Mouse (Mus musculus) kidney, postnatal 4 days (tissue): ENCODE measurements around the gene Chd2.
A peak's percentile ranks its signal among the peaks of the same experiment; 100 is the strongest.

ENCODE experiments used
- DNase-seq, 2 experiments: peaks; one replicate each; pipeline ENCODE4 v3.0.0; 2021; ENCODE audit warnings: mixed read lengths in 2 of 2

Chd2 gene

DNA sequence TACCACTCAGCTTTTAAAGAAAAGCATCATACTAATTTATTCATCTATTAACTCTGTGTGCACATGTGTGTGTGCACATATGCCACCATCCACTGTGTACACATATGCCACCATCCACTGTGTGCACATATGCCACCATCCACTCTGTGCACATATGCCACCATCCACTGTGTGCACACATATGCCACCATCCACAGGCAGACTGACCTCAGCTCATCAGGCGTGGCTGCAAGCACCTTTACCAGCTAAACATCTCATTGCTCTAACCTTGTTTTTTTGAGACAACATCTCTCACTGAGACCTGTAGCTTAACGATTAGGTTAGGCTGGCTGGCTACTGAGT is 107.3 kb downstream of the Chd2 start:
- DNase-seq, result no peak

DNA sequence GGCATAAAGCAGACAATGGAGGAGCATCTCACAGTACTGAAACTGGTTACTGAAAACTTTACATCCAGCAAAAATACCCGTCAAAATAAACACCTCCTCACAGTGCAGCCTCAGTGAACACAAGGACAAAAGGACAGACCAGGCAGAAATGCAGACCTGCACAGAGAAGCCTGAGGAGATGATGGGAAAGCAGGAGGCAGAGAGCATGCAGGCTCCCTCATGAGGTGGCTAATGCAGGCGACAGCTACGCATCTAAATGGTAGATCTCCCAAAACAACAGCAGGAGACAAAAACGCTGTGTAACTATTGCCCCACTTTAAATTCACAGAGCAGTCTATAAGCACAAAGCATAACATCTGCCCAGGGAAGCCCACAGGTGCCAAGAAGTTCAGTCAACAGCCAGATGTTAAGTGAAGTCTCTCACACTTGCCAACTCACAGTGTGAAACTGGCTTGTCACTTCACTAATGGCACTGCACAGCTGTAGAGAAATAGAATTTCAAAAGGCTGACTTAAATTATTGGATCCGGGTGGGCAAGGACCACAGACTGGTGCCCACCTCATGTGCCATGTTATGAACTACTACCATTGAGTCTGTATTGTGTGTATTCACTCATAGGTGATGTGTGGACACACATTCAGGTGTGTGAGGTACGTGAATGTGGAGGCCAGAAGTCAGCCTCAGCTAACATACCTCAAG is 107.8 kb downstream of the Chd2 start:
- no peak for DNase-seq

DNA sequence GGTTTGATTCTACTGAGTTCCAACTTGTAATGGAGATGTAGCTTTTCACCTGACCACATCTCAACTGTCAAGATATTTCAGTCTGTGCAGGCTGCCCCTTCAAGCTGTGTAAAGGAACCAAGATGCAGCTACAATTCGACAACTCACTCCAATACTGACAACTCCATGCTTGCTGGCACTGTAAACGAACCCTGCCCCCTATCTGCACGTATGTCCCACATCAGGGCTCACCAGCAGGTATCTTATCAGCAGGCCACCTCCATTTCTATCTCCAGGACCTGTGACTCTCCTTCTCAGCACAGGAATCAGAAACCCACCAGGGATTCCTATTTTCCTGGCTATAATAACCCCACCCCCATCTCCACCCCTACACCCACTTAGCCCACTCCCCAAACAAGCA is 113.1 kb downstream of the Chd2 start:
- DNase-seq, result no peak

DNA sequence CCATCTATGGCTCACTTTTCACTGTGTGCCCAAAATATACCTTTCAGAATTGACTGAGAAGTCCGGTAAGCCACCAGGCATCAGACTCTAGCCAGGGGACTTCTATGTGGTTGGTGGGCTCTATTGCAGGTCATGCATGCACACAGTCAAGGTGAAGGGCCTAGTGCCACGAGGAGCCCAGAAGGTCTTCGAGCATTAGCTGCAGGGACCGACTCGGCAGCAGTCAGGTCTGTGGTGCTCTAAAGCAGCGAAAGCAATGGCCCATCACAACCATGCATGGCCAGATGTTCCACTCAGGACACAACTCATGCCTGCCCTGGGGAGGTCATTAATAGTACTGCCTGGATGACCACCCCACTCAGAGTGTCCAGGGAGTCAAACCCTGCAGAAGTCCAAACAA is 113.8 kb downstream of the Chd2 start:
- no peak for DNase-seq

DNA sequence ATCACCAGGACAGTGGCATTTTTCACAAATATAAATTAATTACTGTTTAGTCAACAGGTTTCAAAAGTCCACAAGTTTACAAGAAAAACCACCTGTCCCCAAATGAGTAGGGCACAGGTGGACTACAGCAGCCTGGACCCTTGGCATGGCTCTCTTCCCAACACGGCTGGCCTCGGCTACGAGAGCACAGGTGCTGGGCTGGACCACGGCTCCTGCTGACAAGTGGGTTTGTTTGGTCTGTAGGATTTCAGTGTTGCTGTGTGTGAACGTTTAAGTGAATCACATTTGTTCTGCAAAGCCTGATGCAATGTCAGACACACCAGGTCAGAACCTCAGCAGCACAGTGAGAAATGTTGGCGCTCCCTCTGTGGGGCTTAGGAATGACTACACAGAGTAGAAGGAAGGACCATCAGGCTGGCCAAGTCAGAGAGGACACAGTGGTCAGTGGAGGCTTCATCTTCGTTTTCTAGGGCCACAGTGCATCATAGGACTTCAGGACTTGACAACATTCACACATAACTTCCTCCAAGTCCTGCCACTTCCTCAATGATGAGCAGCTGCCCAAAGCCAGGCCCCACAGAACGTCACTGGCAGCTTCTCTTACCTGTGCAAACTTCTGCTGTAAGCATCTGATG is 114.8 kb downstream of the Chd2 start:
- DNase-seq, result no peak

DNA sequence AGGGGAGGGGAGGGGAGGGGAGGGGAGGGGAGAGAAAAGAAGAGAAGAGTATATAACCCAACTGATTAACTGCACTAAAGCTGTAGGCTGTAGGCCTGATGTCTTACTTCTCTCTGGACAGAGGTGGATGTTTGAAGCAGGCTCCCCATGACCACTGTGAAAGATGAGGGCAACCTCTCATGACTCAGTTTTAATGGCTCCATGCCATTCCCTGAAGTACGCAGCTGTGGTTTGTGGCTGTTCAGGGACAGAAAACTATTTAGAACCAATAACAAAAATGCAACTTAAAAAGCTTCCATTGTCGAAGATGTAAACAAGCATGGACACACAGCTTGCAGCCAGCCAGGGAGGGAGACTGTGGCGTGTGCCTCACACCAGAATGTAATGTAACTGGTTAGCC is 115.4 kb downstream of the Chd2 start:
- DNase-seq, result no peak

DNA sequence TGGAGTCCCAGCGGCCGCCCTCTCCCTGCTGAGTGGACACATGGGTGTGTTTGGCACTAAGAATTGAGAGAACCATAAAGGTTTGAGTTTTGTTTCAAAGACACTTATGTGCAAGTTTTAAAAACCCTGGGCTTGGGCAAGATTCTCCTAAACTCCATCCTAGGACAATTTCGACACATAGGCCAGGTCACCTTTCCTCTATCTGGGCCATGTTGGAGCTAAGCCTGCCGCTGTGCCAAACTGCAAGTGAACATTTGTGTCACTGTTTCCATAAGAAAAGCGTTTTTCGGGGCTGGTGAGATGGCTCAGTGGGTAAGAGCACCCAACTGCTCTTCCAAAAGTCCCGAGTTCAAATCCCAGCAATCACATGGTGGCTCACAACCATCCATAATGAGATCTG is 116.2 kb downstream of the Chd2 start:
- DNase-seq, result no peak

DNA sequence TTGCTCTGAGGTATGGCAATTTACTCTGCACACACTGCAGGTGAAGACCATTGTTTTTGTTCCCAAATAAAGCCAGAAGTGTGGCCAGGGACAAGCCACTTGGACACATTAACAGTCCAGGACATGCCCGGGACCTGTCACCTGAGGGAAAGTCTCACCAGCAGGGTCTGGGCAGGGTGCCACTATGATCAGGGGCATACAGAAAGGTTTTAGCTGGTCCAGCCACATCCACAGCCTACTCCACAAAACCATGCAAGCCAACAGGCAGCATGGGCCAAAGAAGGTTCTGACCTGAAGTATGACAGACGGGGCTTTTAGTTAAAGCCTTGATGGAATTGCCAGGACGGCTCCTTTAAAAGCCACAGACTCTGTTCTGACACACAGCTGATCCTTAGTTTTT is 116.9 kb downstream of the Chd2 start:
- DNase-seq, result peak; percentile 31 to 43

DNA sequence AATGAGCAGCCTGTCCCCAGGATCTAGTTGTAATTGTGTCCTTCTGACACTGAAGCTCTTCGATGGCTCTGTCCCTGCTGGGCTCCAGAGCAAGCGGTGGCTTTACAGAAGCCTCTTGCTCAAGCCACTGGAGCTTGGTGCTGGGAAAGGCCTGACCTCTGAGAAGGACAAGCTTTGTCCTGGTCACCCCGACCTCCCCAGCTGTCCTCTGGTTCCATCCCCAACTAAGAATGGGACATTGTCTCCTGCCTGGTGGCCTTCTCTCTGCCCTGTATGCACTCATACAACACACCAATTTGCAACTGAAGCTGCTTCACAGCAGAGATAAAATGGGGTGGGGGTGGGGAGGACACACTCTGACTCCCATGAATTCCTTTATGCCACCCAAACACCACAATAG is 117.4 kb downstream of the Chd2 start:
- DNase-seq, result no peak

DNA sequence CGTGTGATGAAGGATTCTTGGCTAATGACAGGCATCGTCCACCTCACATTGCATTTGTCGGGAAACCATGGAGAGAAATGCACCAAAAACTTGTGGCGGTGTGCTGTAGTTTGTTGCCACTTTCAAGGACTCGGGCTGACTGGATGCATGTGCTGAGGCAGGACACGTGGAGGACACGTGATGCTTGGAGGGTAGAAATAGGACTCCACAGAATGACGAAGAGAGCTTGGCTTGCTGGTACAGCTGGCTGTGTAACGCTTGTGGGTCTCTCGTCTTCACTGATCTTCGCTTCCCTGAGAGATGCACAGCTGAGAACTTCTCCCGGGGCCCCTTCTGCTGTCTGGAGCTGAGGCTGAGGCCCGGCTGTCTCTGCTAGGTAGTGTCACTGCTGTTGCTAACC is 118.4 kb downstream of the Chd2 start:
- DNase-seq, result no peak

DNA sequence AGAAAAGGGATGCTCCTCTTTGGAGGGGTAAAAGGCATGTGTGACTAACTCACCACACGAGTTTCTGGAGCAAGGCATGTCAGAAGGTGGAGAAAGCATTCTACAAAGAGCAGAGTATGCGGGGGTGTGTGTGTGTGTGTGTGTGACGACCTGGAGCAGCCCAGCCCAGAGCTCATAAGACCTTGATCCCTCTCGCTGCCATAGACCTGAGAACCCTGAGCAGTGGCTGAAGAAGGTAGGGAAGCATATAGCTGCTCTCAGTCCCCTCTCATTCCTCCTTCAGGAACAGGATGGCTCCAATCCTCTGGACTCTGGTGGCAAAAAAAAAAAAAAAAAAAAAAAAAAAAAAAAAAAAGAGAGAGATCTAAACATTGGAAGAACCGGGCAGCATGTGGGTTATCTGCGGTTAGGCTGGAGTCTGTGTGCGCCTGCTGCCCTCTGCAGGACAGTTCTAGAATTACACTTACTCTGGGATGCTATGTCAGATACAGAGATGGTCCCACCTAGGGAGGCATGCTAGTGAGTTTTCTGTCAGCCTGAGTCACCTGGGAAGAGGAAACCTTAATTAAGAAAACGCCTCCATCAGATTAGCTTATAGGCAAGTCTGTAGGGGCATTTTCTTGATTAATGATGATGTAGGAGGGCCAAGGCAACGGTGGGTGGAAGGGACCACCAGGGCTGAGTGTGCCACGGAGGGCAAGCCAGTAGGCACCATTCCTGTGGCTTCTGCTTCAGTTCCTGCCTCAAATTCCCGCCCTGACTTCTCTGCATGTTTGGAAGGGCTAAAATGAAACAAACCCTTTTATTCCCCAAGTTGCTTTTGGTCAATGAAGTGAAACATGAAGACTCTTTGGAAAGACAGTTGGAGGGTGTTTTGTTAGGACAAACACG is 119.2 kb downstream of the Chd2 start:
- DNase-seq, result peak; percentile 80 to 86

DNA sequence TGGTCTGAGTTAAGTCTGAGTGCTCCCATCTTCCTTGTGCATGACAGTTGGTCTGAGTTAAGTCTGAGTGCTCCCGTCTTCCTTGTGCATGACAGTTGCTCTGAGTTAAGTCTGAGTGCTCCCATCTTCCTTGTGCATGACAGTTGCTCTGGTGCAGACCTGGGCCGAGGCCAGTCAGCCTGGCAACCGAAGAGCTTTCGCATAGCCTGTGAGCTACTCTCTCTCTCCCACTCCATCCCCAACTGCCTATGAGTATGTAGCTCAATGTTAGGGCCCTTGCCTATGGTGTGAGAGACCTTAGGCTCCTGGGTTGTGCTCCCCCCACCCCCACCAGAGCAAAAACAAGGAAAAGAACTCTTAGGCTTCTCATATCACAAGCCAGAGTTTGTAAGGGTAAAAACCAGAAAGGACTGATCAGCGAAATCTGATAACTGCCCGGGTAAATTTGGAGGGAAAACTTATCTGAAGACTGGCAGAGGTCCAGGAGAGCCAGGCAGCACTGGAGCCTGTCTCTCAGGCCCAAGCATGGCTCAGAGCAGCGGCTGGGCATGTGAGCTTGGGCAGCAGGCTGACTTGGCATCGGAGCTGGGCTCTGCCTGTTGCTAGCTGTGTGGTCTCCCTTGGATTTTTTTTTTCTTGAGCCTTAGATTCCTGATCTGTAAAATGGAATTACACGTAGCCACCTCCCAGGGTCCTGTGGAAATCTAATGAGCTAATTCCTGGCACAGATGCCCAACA is 120.2 kb downstream of the Chd2 start:
- no peak for DNase-seq

DNA sequence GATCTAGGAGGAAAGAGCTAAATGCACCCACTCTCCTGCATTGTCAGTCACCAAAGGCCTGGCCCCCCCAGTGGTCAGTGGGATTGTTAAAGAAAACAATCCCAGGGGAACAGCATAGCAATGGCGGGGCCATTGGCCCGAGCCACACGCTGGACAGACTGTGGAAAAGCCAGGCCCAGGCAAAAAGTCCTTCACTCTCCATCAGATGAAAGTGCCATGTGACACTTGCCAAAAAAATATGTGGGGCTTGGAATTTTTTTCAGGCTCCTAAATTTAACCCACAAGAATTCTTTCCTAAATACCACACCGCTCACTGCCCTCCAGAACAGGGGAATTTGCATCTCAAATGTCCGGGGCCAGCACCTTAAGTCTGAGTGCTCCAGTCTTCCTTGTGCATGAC is 120.8 kb downstream of the Chd2 start:
- no peak for DNase-seq

DNA sequence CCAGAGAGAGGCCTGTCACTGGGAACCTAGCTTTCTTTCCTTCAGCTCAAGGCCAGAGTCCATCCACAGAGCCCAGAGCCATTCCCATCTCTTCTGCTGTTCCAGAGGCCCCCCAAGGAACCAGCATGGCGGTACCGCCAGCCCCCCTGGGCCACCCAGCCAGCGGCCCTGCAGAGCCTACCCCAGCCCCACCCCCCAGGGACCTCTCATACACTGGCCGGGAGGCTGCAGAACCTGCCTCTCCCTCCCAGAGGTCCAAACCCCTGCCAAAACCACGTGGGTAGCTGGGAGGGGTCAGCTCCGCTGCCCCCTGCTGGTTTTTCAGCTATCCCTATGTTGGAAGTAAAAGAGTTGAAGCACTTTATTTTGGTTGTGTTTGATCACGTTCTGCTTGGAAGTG is 122.3 kb downstream of the Chd2 start:
- peak; percentile 53 to 55 for DNase-seq

DNA sequence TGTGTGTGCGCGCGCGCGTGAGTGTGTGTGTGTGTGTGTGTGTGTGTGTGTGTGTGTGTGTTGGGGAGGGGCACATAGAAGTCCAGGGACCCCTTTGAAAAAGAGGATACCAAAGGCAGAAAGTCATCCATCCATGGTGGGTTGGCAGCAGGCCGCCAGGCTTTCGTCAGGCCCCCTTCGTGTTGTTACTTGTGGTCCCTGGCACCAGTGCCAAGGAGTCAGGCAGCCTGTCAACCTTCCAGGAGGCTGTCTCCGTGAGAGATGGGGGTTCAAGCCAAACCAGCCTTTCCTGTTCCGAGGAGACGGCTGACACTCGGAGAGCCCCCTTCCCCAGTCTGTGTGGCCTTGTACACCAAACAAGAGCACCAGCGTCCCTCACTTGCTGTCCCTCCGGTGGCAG is 127.4 kb downstream of the Chd2 start:
- no peak for DNase-seq

DNA sequence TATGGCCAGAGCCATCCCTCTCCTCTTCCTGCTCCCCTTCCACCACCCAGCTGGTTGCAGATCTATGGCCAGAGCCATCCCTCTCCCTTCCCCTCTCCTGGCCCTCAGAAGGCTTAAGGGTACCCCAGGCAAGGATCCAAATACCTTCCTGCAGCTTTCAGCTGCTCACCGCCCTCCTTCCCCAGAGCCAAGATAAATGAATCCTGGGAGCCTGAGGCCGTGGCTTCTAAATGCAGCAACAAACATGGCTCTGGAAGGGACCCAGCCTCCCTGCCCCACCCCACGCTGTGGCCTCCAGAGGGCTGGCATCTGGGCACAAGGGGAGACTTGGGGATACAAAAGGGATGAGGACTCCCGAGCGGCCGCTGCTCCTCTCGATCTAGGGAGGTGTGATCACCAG is 129.2 kb downstream of the Chd2 start:
- DNase-seq, result no peak

DNA sequence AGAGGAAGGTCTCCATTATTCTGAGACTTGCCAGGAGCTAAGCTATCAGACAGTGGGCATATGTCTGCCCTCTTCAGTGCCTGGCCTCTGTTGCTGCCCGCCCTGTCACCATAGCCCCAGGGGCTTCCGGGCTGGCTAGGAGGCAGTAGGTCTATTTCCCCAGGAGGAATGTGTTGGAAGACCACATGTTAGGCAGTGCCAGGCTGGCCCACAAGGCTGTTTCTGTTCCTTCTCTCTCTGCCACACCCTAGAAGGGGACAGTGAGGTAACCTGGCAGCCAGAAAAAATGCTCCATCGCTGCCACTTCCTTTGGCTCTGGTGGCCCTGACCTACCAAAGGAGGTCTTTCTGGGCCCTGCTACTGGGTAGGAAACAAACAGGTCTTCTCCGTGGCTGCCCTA is 129.6 kb downstream of the Chd2 start:
- DNase-seq, result no peak

DNA sequence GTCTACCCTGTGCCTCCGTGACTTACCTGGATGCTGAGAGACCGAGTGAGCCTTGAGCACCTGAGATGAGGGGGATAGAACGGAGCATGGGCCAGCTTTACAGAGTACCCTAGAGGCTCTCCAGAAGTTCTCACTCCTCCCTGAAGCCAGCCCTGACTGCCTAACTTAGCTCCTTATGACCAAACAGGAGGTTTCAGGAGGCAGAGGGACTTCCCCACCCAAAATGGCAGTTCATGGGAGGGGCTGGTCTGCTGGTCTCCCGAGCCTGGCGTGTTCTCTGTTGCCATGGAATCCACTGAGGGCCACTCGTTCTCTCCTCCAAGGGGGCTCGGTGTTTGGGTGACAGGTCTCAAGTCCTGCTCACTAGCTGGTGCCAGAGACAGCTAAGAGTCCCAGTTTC is 130.1 kb downstream of the Chd2 start:
- no peak for DNase-seq

DNA sequence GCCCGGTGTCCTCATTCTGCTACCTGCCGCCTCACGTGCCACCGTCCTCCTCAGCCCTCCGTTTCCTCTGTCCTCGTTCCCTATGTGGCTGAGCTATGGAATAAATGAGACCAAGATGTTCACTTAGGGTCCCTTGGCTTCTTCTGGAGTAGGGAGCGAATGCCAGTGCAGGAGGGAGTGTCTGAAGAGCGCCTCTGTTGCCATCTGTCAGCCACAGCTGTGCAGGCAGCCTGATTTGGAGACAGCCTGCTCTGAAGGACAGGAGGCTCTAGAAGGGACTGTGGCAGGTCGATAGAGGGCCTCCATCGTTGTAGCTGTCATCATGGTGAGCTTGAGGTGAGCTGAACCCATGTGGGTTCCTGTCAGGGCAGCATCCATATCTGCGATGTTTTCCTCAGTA is 136.1 kb downstream of the Chd2 start:
- DNase-seq, result no peak

DNA sequence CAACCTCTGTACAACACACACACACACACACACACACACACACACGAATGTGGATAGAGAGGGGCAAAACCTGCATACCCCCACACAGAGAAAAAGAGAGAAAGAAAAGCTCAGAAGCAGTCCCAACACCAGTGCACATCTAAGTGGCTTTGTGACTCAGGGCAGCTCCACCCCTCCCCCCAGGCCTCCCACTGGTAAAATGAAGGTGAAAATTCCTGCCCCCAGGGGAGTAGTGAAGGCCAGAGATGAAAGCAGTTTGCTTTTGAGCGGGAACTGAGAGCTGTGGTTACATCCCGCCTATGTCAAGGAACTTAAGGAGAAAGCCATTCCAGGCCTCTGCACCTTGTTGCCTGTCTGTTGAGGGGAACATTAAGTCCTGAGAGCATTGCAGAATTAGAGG is 138.1 kb downstream of the Chd2 start:
- DNase-seq, result no peak

DNA sequence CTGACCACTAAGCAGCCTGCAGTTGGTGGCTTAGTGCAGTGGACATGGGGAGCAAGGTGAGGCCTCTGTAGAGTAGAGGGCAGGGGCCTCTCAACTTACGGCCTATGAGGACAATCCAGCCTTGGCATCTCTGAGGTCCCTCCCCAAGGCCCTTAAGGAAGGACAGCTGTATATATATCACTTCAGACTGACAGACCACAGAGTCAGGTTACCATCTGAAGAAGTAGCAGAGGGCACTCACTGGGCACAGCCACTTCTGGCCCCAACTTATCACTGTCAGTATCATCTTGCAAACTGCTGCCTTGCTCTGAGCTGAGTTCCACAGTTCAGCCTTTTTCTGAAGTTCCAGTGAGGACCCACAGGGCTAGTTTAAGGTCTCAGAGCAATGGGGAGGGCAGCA is 139.0 kb downstream of the Chd2 start:
- DNase-seq, result no peak

DNA sequence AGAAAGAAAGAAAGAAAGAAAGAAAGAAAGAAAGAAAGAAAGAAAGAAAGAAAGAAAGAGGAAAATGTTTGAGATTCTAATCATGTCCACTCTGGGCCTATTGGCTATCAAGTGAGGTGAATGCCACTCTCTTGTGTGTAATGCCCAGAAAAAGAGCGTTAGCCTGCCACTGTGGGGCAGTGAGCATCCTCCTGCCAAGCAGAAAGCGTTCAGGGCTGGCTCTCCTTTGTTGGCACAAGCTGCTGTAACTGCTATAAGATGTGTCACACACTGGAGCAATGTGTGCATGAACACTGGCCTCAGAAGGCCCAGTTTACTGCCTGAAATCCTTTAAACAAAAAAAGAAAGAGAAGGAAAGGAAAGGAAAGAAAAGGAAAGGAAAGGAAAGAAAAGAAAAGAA is 139.5 kb downstream of the Chd2 start:
- no peak for DNase-seq
